Mouse (Mus musculus) hematopoietic stem cell, adult 5-6 weeks (primary cell): ENCODE measurements around the gene Ltbp4. TPM values are rescaled to one million over a fixed set of nuclear protein-coding genes. Genes with fewer than 3 reads are reported as not detected.
A peak's percentile ranks its signal among the peaks of the same experiment; 100 is the strongest.

Experiments used
- ATAC-seq, 2 experiments: fragments of 125-278 bp in 1 of 2; replicated peaks in 1 of 2; 2 replicates each; pipeline ENCODE4 v1.8.0; 2016 to 2017; ENCODE audit warnings: inconsistent platforms in 2 of 2, mild to moderate bottlenecking in 2 of 2, moderate number of reproducible peaks in 2 of 2, low read depth in 1 of 2, moderate TSS enrichment in 1 of 2; ENCODE audit not compliant: low FRiP score in 2 of 2, poor library complexity in 2 of 2, severe bottlenecking in 2 of 2, insufficient read depth in 1 of 2, low TSS enrichment in 1 of 2
- total RNA-seq: library from RNA; stranded (forward); fragments of 172-1452, 232-1000 nt; gene quantifications from 2 replicates; pipeline ENCODE4 v1.2.3, GENCODE M21; 2017

The Ltbp4 gene
- total RNA-seq, 1 experiment from 2014 or later = not detected

DNA sequence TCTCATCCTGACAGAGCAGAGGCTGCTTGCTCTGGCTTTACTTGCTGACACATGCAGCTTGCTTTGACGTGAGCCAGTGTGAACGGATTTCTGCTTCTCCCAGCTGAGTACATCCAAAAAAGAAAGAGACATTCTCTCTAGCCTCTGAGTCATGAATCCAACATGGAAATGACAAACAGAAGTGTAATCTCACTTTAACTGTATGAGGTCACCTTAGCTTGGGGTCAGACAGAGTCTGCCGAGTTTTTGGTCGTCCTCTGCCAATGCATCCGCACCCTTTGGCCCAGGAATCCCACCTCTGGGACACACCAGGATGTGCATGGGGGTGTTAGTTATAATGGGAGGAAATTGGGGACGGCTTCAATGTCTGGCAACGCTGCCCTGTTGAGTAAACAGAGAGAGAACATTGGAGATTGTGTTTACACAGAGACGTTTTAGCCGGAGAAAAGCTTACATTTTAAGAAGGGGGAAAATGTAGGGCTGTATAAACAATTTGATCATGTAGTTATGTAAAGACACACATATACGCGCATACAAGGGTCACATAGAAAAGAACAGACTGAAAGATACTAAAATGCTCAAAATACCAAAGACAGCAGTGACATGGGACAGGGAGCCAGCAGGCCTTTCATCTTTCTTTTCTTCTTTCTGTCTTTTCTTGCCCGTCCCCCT is 45.6 kb downstream of the Ltbp4 start:
- ATAC-seq = no peak

GRCm38 (mm10) chr7:27290555-27290954 is 46.9 kb downstream of the Ltbp4 start:
- no peak for ATAC-seq

DNA sequence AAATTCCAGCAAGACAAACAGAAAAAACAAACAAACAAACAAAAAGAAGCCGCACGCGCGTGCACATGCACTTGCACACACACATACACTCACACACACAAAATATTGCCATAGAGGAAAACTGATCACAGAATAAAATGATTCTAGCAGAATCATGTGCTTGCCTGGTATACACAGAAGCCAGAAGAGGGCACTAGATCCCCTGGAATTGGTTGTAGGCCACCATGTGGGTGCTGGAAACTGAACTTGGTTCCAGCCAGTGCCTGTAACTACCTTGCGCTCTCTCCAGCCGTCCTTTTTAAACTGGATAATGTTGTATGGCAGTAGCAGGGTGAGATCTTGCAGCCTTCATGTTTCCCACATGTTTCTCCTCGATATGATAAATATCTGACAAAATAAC is 48.8 kb downstream of the Ltbp4 start:
- no peak for ATAC-seq

DNA sequence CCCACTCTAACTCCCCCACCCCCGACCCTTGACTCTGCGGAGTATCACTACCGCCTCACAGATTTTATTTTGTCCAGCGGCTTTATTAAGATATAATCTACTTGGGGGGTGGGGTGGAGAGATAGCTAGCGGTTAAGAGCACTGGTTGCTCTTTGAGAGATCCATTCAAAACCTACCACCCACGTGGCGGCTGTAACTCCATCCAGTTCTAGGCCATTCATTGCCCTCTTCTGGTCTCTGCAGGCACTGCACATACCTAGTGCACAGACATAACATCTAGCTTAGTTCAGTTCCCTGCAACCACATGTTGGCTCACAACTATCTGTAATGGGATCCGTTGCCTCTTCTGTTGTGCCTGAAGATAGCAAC is 51.8 kb downstream of the Ltbp4 start:
- ATAC-seq = peak; percentile 88 to 93

- peak; percentile 12 to 37; a peak in 1 of 4 replicates for ATAC-seq
Measured at GRCm38 (mm10) chr7:27284865-27285697, 52.4 kb downstream of the Ltbp4 start.

- ATAC-seq = no peak
Measured at GRCm38 (mm10) chr7:27282225-27282624, 55.3 kb downstream of the Ltbp4 start.

GRCm38 (mm10) chr7:27281717-27282116 is 55.8 kb downstream of the Ltbp4 start:
- no peak for ATAC-seq

DNA sequence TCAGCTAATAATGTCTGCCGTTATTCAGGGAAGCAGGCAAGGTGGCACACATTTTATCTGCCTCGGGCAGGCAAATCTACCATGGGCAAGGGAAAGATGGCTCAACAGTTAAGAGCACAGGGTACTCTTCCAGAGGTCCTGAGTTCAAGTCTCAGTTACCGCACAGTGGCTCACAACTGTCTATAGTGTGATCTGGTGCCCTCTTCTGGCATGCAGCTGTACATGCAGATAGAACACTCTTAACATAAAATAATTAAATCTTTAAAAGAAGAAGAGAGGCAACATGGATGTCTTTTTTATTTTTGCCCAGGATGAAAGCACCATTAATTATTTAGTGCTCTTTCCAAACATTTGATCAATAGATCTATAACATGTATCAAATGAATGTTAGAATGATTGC is 60.3 kb downstream of the Ltbp4 start:
- ATAC-seq = no peak

GRCm38 (mm10) chr7:27276021-27276420 is 61.5 kb downstream of the Ltbp4 start:
- no peak for ATAC-seq

- no peak for ATAC-seq
Measured at GRCm38 (mm10) chr7:27274916-27275315, 62.6 kb downstream of the Ltbp4 start.

- peak in 1 of 2 experiments; percentile 42; a peak in 1 of 4 replicates for ATAC-seq
Measured at GRCm38 (mm10) chr7:27273739-27274351, 63.6 kb downstream of the Ltbp4 start.

GRCm38 (mm10) chr7:27271423-27271822 is 66.1 kb downstream of the Ltbp4 start:
- ATAC-seq = no peak

GRCm38 (mm10) chr7:27266515-27267128 is 70.9 kb downstream of the Ltbp4 start:
- ATAC-seq = no peak

- ATAC-seq = no peak
Measured at GRCm38 (mm10) chr7:27264761-27265160, 72.7 kb downstream of the Ltbp4 start.

GRCm38 (mm10) chr7:27261888-27262287 is 75.6 kb downstream of the Ltbp4 start:
- no peak for ATAC-seq

DNA sequence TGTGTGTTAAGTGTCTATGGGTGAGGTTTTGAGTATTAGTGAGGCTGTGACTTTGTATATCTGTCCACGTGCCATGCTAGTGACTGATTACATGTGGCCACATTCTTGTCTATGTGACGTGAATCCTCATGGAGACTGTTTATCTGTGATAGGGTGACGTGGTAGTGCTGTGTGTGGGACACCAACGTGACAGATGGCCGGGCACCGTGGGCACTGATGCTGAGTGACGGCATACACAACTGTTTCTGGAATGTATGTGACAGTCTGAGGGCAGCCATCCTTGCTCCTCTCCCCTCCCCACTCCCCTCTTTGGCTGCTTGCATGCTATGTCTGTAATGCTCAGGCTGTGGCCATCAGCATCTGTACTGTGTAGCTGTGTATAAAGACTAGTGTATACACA is 76.6 kb downstream of the Ltbp4 start:
- ATAC-seq = no peak

DNA sequence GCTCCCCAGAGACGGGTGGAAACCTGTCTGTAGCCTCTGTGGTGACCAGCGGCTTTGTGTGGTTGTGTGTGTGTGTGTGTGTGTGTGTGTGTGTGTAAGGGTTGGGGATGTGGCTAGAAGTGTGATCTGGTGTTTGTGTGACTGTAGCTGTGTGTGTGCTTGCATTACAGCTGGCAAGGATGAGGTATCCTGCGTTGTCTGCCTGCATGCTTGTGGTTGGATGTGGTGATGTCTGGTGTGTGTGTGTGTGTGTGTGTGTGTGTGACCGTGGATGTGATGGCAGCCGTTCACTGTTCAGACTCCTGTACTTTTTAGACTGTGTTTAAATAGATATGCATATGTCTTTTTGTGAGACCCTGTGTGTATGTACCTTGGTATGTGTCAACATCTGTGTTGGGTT is 77.7 kb downstream of the Ltbp4 start:
- no peak for ATAC-seq

- ATAC-seq = no peak
Measured at GRCm38 (mm10) chr7:27259271-27259721, 78.2 kb downstream of the Ltbp4 start.
